Mouse (Mus musculus): Measurements from ENCODE around the gene Aqp3.
"Not testable (repeated sequence)": the region's sequence is repeated elsewhere in the genome, so short reads cannot be mapped to it uniquely, and the experiment has no call there.

Aqp3 gene

GRCm38 (mm10) chr4:41102901-41103300, 4.9 kb upstream of the Aqp3 start:
- no peak for DNase-seq (ENCODE audit: low spot score)

GRCm38 (mm10) chr4:41100986-41101385, 3.0 kb upstream of the Aqp3 start:
- peak; percentile 49 for DNase-seq (ENCODE audit: low spot score)

GRCm38 (mm10) chr4:41098577-41098951, 581 bp upstream of the Aqp3 start:
- DNase-seq (ENCODE audit: low spot score) = peak; percentile 77

- DNase-seq (ENCODE audit: low spot score) = no peak
These were observed 602 bp downstream of the Aqp3 start for GRCm38 (mm10) chr4:41097381-41097780.

GRCm38 (mm10) chr4:41096794-41097193, 1.2 kb downstream of the Aqp3 start:
- peak; percentile 35 for DNase-seq (ENCODE audit: low spot score)

GRCm38 (mm10) chr4:41096169-41096568, 1.8 kb downstream of the Aqp3 start:
- peak; percentile 88 for DNase-seq (ENCODE audit: low spot score)

- DNase-seq (ENCODE audit: low spot score) = no peak
These were observed 3.6 kb downstream of the Aqp3 start for GRCm38 (mm10) chr4:41094361-41094760.

GRCm38 (mm10) chr4:41092958-41093357, 5.0 kb downstream of the Aqp3 start:
- no peak for DNase-seq (ENCODE audit: low spot score)

- DNase-seq (ENCODE audit: low spot score) = no peak
These were observed 6.6 kb downstream of the Aqp3 start for GRCm38 (mm10) chr4:41091391-41091790.

- DNase-seq (ENCODE audit: low spot score) = no peak
These were observed 8.3 kb downstream of the Aqp3 start for GRCm38 (mm10) chr4:41089705-41090104.

- no peak for DNase-seq (ENCODE audit: low spot score)
These were observed 8.8 kb downstream of the Aqp3 start for GRCm38 (mm10) chr4:41089189-41089588.

- DNase-seq (ENCODE audit: low spot score) = peak; percentile 32
These were observed 10.3 kb downstream of the Aqp3 start for GRCm38 (mm10) chr4:41087459-41088298.

- DNase-seq (ENCODE audit: low spot score) = no peak
These were observed 11.0 kb downstream of the Aqp3 start for GRCm38 (mm10) chr4:41086947-41087346.

- no peak for DNase-seq (ENCODE audit: low spot score)
These were observed 13.2 kb downstream of the Aqp3 start for GRCm38 (mm10) chr4:41084819-41085218.

- DNase-seq (ENCODE audit: low spot score) = not testable (repeated sequence)
These were observed 15.2 kb downstream of the Aqp3 start for GRCm38 (mm10) chr4:41082803-41083202.

GRCm38 (mm10) chr4:41081733-41082132, 16.2 kb downstream of the Aqp3 start:
- DNase-seq (ENCODE audit: low spot score) = no peak

GRCm38 (mm10) chr4:41078726-41079125, 19.3 kb downstream of the Aqp3 start:
- no peak for DNase-seq (ENCODE audit: low spot score)

GRCm38 (mm10) chr4:41074461-41074860, 23.5 kb downstream of the Aqp3 start:
- DNase-seq (ENCODE audit: low spot score) = no peak

GRCm38 (mm10) chr4:41073008-41073817, 24.8 kb downstream of the Aqp3 start:
- DNase-seq (ENCODE audit: low spot score) = no peak

GRCm38 (mm10) chr4:41071500-41072429, 26.2 kb downstream of the Aqp3 start:
- DNase-seq (ENCODE audit: low spot score) = no peak

- DNase-seq (ENCODE audit: low spot score) = no peak
These were observed 32.8 kb downstream of the Aqp3 start for GRCm38 (mm10) chr4:41065196-41065595.
